Mouse (Mus musculus) kidney, postnatal 10 days (tissue): Measurements from ENCODE around the gene Rab26.

Experiments used
- DNase-seq: peaks from one replicate; pipeline ENCODE4 v3.0.0; 2021; ENCODE audit warnings: mixed read lengths

Gene Rab26

GRCm38 (mm10) chr17:24545247-24545646, 11.2 kb upstream of the Rab26 start:
- no peak for DNase-seq

GRCm38 (mm10) chr17:24544613-24545012, 10.6 kb upstream of the Rab26 start:
- no peak for DNase-seq

GRCm38 (mm10) chr17:24540375-24540774, 6.4 kb upstream of the Rab26 start:
- DNase-seq: peak; percentile 69

- peak; percentile 78 for DNase-seq
Observed at GRCm38 (mm10) chr17:24538950-24539349, 4.9 kb upstream of the Rab26 start.

- no peak for DNase-seq
Observed at GRCm38 (mm10) chr17:24537536-24537935, 3.5 kb upstream of the Rab26 start.

GRCm38 (mm10) chr17:24535300-24535699, 1.3 kb upstream of the Rab26 start:
- no peak for DNase-seq

GRCm38 (mm10) chr17:24533099-24533992, 664 bp downstream of the Rab26 start:
- DNase-seq: peak; percentile 91

GRCm38 (mm10) chr17:24532045-24532444, 2.0 kb downstream of the Rab26 start:
- no peak for DNase-seq

- DNase-seq: no peak
Observed at GRCm38 (mm10) chr17:24531064-24531463, 2.9 kb downstream of the Rab26 start.

- DNase-seq: no peak
Observed at GRCm38 (mm10) chr17:24530361-24531050, 3.5 kb downstream of the Rab26 start.

- DNase-seq: no peak
Observed at GRCm38 (mm10) chr17:24529883-24530282, 4.1 kb downstream of the Rab26 start.

- DNase-seq: peak; percentile 78
Observed at GRCm38 (mm10) chr17:24529007-24529451, 5.0 kb downstream of the Rab26 start.

- no peak for DNase-seq
Observed at GRCm38 (mm10) chr17:24528560-24528918, 5.5 kb downstream of the Rab26 start.

GRCm38 (mm10) chr17:24527723-24528559, 6.1 kb downstream of the Rab26 start, which contains the start of gene Traf7:
Gene Traf7 (minus strand): TSS chr17:24527938.
- peak; percentile 95 for DNase-seq

GRCm38 (mm10) chr17:24527315-24527714, 6.7 kb downstream of the Rab26 start:
- DNase-seq: no peak

GRCm38 (mm10) chr17:24524734-24525133, 9.3 kb downstream of the Rab26 start:
- DNase-seq: no peak

- DNase-seq: no peak
Observed at GRCm38 (mm10) chr17:24520450-24520849, 13.6 kb downstream of the Rab26 start.

GRCm38 (mm10) chr17:24514270-24515257, 19.4 kb downstream of the Rab26 start:
- DNase-seq: peak; percentile 37

GRCm38 (mm10) chr17:24513609-24514008, 20.4 kb downstream of the Rab26 start:
- DNase-seq: peak; percentile 80

- no peak for DNase-seq
Observed at GRCm38 (mm10) chr17:24507806-24508460, 26.1 kb downstream of the Rab26 start.

- no peak for DNase-seq
Observed at GRCm38 (mm10) chr17:24507129-24507664, 26.8 kb downstream of the Rab26 start.
